Mouse (Mus musculus) sigmoid colon, adult 10 weeks (tissue): Measurements from ENCODE around the gene Gm17067. TPM values are rescaled to one million over a fixed set of nuclear protein-coding genes. Genes with fewer than 3 reads are reported as not detected.

ENCODE experiments used
- polyA plus RNA-seq: library from polyadenylated mRNA; stranded (reverse); fragments of 350-450 nt; fragmentation: Illumina TruSeq; extraction: RNeasy Lipid Tissue Mini Kit (QIAGEN cat#74804); gene quantifications from one replicate; pipeline ENCODE4 v1.2.3, GENCODE M21; 2014; ENCODE audit warnings: low read depth, low replicate concordance

The Gm17067 gene
- not detected for polyA plus RNA-seq

DNA sequence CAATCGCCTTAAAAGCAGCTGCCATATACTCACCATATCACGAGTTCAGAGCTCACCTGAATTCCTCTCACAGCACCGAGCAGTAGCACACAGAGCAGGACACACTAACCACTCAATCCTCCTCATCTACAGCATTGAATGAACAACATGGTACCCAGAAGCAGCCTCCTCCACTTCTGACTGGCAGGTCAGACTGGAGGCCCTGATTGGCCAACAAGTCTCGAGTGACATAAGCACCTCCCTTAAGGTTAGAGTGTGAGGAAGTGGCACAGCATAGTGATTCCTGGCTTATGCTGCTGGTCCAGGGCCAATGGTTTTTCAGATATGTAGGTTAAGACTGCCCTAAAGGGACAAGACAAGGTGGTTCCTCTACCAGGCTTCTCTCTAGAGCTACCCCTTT is at the start of gene Gm17067:
TSS of gene Gm17067 (minus strand) at position 101 of the 400 bp plus-strand sequence.

GRCm38 (mm10) chr7:42692362-42693158 is 34.3 kb downstream of the Gm17067 start, which contains the start of gene Zfp975:
Zfp975 (minus strand) TSS chr7:42692742.

Other genes with a start within 250 kb of the Gm17067 start
- gene Zfp141, start 221.3 kb downstream of the Gm17067 start, polyA plus RNA-seq, result 33.0 TPM
- not detected for gene Gm21028, start 148.4 kb downstream of the Gm17067 start, polyA plus RNA-seq
- 6.8 TPM for gene Zfp977, start 134.5 kb downstream of the Gm17067 start, polyA plus RNA-seq
- 29.7 TPM for gene Zfp976, start 84.4 kb downstream of the Gm17067 start, polyA plus RNA-seq
- gene Zfp975, start 34.3 kb downstream of the Gm17067 start, polyA plus RNA-seq, result 34.6 TPM
- gene Vmn2r62, start 66.5 kb upstream of the Gm17067 start, polyA plus RNA-seq, result not detected
- gene Gm2381, start 140.2 kb upstream of the Gm17067 start, polyA plus RNA-seq, result not detected
- not detected for gene Vmn2r63, start 206.8 kb upstream of the Gm17067 start, polyA plus RNA-seq